Mouse (Mus musculus): Measurements from ENCODE around the gene Rasl11a.
"Not testable (repeated sequence)": the region's sequence is repeated elsewhere in the genome, so short reads cannot be mapped to it uniquely, and the experiment has no call there.

DNA sequence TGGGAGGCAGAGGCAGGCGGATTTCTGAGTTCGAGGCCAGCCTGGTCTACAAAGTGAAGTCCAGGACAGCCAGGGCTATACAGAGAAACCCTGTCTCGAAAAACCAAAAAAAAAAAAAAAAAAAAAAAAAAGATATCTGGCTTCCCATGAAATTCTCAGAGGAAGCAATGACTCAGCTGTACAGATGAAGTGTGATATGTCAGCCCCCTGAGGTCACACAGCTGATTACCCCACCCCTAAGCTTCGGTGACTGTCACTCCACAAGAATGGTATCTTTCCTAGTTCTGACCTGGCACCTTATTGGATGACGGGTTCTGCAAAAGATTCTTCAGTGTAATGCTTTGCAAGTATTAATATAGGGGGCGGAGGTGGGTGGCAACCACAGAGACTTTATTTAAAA, 33.0 kb downstream of the Rasl11a start:
- TF ChIP-seq CTCF, EP300 (IDR thresholded peaks at IDR 0.05; ENCODE audit: low read depth): not testable (repeated sequence)

All from liver, postnatal 0 days (tissue).